Mouse (Mus musculus) megakaryocyte, embryonic 14.5 days (primary cell): ENCODE data around the gene Cd3eap.

Experiments used
- FLI1 ChIP-seq: IDR thresholded peaks from 2 replicates; pipeline ENCODE4 v1.6.1; 2012; ENCODE audit warnings: low read length, inconsistent platforms, mixed read lengths
- GATA1 ChIP-seq: IDR thresholded peaks from 3 replicates; pipeline ENCODE4 v1.6.1; 2012; ENCODE audit warnings: mixed read lengths, low read length, inconsistent platforms, borderline replicate concordance

GRCm38 (mm10) chr7:19338596-19338995, 20.7 kb downstream of the Cd3eap start:
- TF ChIP-seq GATA1: no peak
- TF ChIP-seq FLI1: no peak
